Mouse (Mus musculus): ENCODE measurements around the gene Psme2.
A peak's percentile ranks its signal among the peaks of the same experiment; 100 is the strongest.

Psme2 gene

GRCm38 (mm10) chr14:55567496-55567895 lies 23.4 kb downstream of the Psme2 start:
- no peak for DNase-seq (ENCODE audit: low spot score)

- DNase-seq (ENCODE audit: low spot score), result no peak
Observed at GRCm38 (mm10) chr14:55565748-55566147, 25.2 kb downstream of the Psme2 start.

GRCm38 (mm10) chr14:55563249-55563648 lies 27.7 kb downstream of the Psme2 start:
- no peak for DNase-seq (ENCODE audit: low spot score)

GRCm38 (mm10) chr14:55561860-55562259 lies 29.1 kb downstream of the Psme2 start:
- DNase-seq (ENCODE audit: low spot score), result no peak

GRCm38 (mm10) chr14:55560202-55561073 lies 30.5 kb downstream of the Psme2 start, which contains the start of gene A730061H03Rik:
Gene A730061H03Rik (minus strand): TSS chr14:55560406.
- DNase-seq (ENCODE audit: low spot score), result peak; percentile 97

GRCm38 (mm10) chr14:55559799-55560201 lies 31.1 kb downstream of the Psme2 start, which contains the start of gene Dcaf11:
Gene Dcaf11 (plus strand): TSS chr14:55560006.
- peak; percentile 96 for DNase-seq (ENCODE audit: low spot score)

- no peak for DNase-seq (ENCODE audit: low spot score)
Observed at GRCm38 (mm10) chr14:55558740-55559448, 32.0 kb downstream of the Psme2 start.

GRCm38 (mm10) chr14:55557587-55557986 lies 33.3 kb downstream of the Psme2 start:
- DNase-seq (ENCODE audit: low spot score), result no peak

- peak; percentile 80 for DNase-seq (ENCODE audit: low spot score)
Observed at GRCm38 (mm10) chr14:55557003-55557402, 33.9 kb downstream of the Psme2 start.

- no peak for DNase-seq (ENCODE audit: low spot score)
Observed at GRCm38 (mm10) chr14:55555788-55556187, 35.1 kb downstream of the Psme2 start.

- DNase-seq (ENCODE audit: low spot score), result no peak
Observed at GRCm38 (mm10) chr14:55554635-55555034, 36.3 kb downstream of the Psme2 start.

GRCm38 (mm10) chr14:55551794-55552193 lies 39.1 kb downstream of the Psme2 start:
- DNase-seq (ENCODE audit: low spot score), result no peak

GRCm38 (mm10) chr14:55551347-55551746 lies 39.6 kb downstream of the Psme2 start:
- no peak for DNase-seq (ENCODE audit: low spot score)

- DNase-seq (ENCODE audit: low spot score), result no peak
Observed at GRCm38 (mm10) chr14:55550191-55550590, 40.7 kb downstream of the Psme2 start.

GRCm38 (mm10) chr14:55544334-55544733 lies 46.6 kb downstream of the Psme2 start:
- DNase-seq (ENCODE audit: low spot score), result peak; percentile 69

GRCm38 (mm10) chr14:55542268-55542667 lies 48.6 kb downstream of the Psme2 start:
- DNase-seq (ENCODE audit: low spot score), result no peak

GRCm38 (mm10) chr14:55540787-55541321 lies 50.1 kb downstream of the Psme2 start:
- DNase-seq (ENCODE audit: low spot score), result peak; percentile 85

GRCm38 (mm10) chr14:55540067-55540786 lies 50.7 kb downstream of the Psme2 start, which contains the start of gene Pck2:
Gene Pck2 (plus strand): TSS chr14:55540266.
- peak; percentile 96 for DNase-seq (ENCODE audit: low spot score)
